Mouse (Mus musculus): Measurements from ENCODE around the gene Iqch.

The Iqch gene

GRCm38 (mm10) chr9:63612565-63613515 lies 10.5 kb upstream of the Iqch start:
- DNase-seq (ENCODE audit: low spot score) = peak; percentile 24

GRCm38 (mm10) chr9:63611967-63612366 lies 9.7 kb upstream of the Iqch start:
- no peak for DNase-seq (ENCODE audit: low spot score)

- DNase-seq (ENCODE audit: low spot score) = no peak
Observed at GRCm38 (mm10) chr9:63610841-63611366, 8.6 kb upstream of the Iqch start.

GRCm38 (mm10) chr9:63610231-63610630 lies 7.9 kb upstream of the Iqch start:
- DNase-seq (ENCODE audit: low spot score) = no peak

GRCm38 (mm10) chr9:63609776-63610175 lies 7.5 kb upstream of the Iqch start:
- no peak for DNase-seq (ENCODE audit: low spot score)

GRCm38 (mm10) chr9:63609246-63609645 lies 7.0 kb upstream of the Iqch start:
- no peak for DNase-seq (ENCODE audit: low spot score)

- no peak for DNase-seq (ENCODE audit: low spot score)
Observed at GRCm38 (mm10) chr9:63608006-63608405, 5.7 kb upstream of the Iqch start.

GRCm38 (mm10) chr9:63606594-63606993 lies 4.3 kb upstream of the Iqch start:
- DNase-seq (ENCODE audit: low spot score) = no peak

- peak; percentile 10 for DNase-seq (ENCODE audit: low spot score)
Observed at GRCm38 (mm10) chr9:63603849-63604248, 1.6 kb upstream of the Iqch start.

- no peak for DNase-seq (ENCODE audit: low spot score)
Observed at GRCm38 (mm10) chr9:63596660-63597059, 5.6 kb downstream of the Iqch start.

- no peak for DNase-seq (ENCODE audit: low spot score)
Observed at GRCm38 (mm10) chr9:63595652-63596051, 6.6 kb downstream of the Iqch start.

- no peak for DNase-seq (ENCODE audit: low spot score)
Observed at GRCm38 (mm10) chr9:63595032-63595431, 7.3 kb downstream of the Iqch start.

- no peak for DNase-seq (ENCODE audit: low spot score)
Observed at GRCm38 (mm10) chr9:63591661-63592256, 10.5 kb downstream of the Iqch start.

- no peak for DNase-seq (ENCODE audit: low spot score)
Observed at GRCm38 (mm10) chr9:63590592-63590991, 11.7 kb downstream of the Iqch start.

GRCm38 (mm10) chr9:63589209-63589608 lies 13.1 kb downstream of the Iqch start:
- DNase-seq (ENCODE audit: low spot score) = no peak

- DNase-seq (ENCODE audit: low spot score) = no peak
Observed at GRCm38 (mm10) chr9:63585251-63585650, 17.0 kb downstream of the Iqch start.

- no peak for DNase-seq (ENCODE audit: low spot score)
Observed at GRCm38 (mm10) chr9:63581778-63582177, 20.5 kb downstream of the Iqch start.

GRCm38 (mm10) chr9:63580046-63580445 lies 22.2 kb downstream of the Iqch start:
- no peak for DNase-seq (ENCODE audit: low spot score)

- DNase-seq (ENCODE audit: low spot score) = no peak
Observed at GRCm38 (mm10) chr9:63579644-63580043, 22.6 kb downstream of the Iqch start.

GRCm38 (mm10) chr9:63577469-63577868 lies 24.8 kb downstream of the Iqch start:
- no peak for DNase-seq (ENCODE audit: low spot score)

- no peak for DNase-seq (ENCODE audit: low spot score)
Observed at GRCm38 (mm10) chr9:63572874-63573273, 29.4 kb downstream of the Iqch start.

- DNase-seq (ENCODE audit: low spot score) = no peak
Observed at GRCm38 (mm10) chr9:63571895-63572294, 30.4 kb downstream of the Iqch start.

GRCm38 (mm10) chr9:63568808-63569207 lies 33.5 kb downstream of the Iqch start:
- peak; percentile 14 for DNase-seq (ENCODE audit: low spot score)

Measured in urinary bladder, postnatal 14 days (tissue).